Mouse (Mus musculus) forebrain, embryonic 14.5 days (tissue): Measurements from ENCODE around the gene Lrrc49. TPM values are rescaled to one million over a fixed set of nuclear protein-coding genes. Genes with fewer than 3 reads are reported as not detected.

Experiments
- ATAC-seq: fragments of 200-750 bp; cut with Nextera tagmentation; 2 replicates; pipeline ENCODE4 v1.8.0; 2017; ENCODE audit warnings: mild to moderate bottlenecking, moderate library complexity
- DNase-seq: peaks from one replicate; pipeline ENCODE4 v3.0.0-alpha.2; 2015; ENCODE audit warnings: low spot score
- H3K27ac ChIP-seq: fragments of 300-500 bp; sonication (generic); 2 replicates; pipeline ENCODE4 v1.5.1; 2014; ENCODE audit warnings: low read depth, mild to moderate bottlenecking, control low read depth, low read length, moderate library complexity
- H3K27me3 ChIP-seq: fragments of 300-500 bp; sonication (generic); replicated peaks from 2 replicates; pipeline ENCODE4 v1.6.1; 2014; ENCODE audit warnings: low read length, control low read depth, mixed read lengths; ENCODE audit not compliant: control insufficient read depth, insufficient read depth
- H3K36me3 ChIP-seq: fragments of 300-500 bp; sonication (generic); 2 replicates; pipeline ENCODE4 v1.6.1; 2014; ENCODE audit warnings: low read length, control low read depth; ENCODE audit not compliant: control insufficient read depth, insufficient read depth
- H3K4me1 ChIP-seq: fragments of 300-500 bp; sonication (generic); 2 replicates; pipeline ENCODE4 v1.6.1; 2014; ENCODE audit warnings: antibody characterized with exemption, low read length, control low read depth; ENCODE audit not compliant: control insufficient read depth, insufficient read depth
- H3K4me2 ChIP-seq: fragments of 300-500 bp; sonication (generic); 2 replicates; pipeline ENCODE4 v1.6.1; 2014; ENCODE audit warnings: mild to moderate bottlenecking, control low read depth, low read length
- H3K4me3 ChIP-seq: fragments of 300-500 bp; sonication (generic); 2 replicates; pipeline ENCODE4 v1.5.1; 2014; ENCODE audit warnings: low read depth, low read length, control low read depth
- H3K9ac ChIP-seq: fragments of 300-500 bp; sonication (generic); 2 replicates; pipeline ENCODE4 v1.6.1; 2014; ENCODE audit warnings: mild to moderate bottlenecking, low read length, control low read depth, moderate library complexity
- H3K9me3 ChIP-seq: fragments of 300-500 bp; sonication (generic); replicated peaks from 2 replicates; pipeline ENCODE4 v1.6.1; 2016; ENCODE audit warnings: low read length, control low read depth, mixed read lengths; ENCODE audit not compliant: control insufficient read depth
- WGBS: fragments of 180-500 bp; shearing (Covaris S2); extraction: QIAGEN DNeasy Blood & Tissue Kit; methylation state at CpG from one replicate; pipeline ENCODE4 v1.1.7; 2014; 5-methylcytosine and 5-hydroxymethylcytosine counted together
- polyA plus RNA-seq: library from polyadenylated mRNA; unstranded; fragments of >200 nt; fragmentation: Nextera tagmentation; extraction: Ambion mirVana; gene quantifications from 2 replicates; pipeline ENCODE4 v1.2.1, GENCODE M21; 2014

The Lrrc49 gene
- polyA plus RNA-seq, 1 experiment from 2014 or later = 72.3 TPM

- ATAC-seq (no peak), DNase-seq (peak; percentile 33)
- Histone ChIP-seq H3K27me3 (no peaks in the 10 kb centered on the region), H3K4me1 (peaks cover 20% of the 10 kb centered on the region), H3K4me3 (no peak overlapping the region), H3K9me3 (no peaks in the 10 kb centered on the region), H3K27ac (peak overlapping the region; percentile 28; the same call in 1 of the 2 replicates), H3K4me2 (no peak overlapping the region), H3K36me3 (0 out of 2 replicates have a peak, but pooled peaks cover under 1% of the 10 kb centered on the region), H3K9ac (0 out of 2 replicates have a peak overlapping the region, but pooled peaks have one; percentile 2)
- WGBS = 60% methylated on average over 1 of the region's 2 CpGs
Measured at GRCm38 (mm10) chr9:60625895-60626294, 62.1 kb downstream of the Lrrc49 start.

GRCm38 (mm10) chr9:60616946-60617345, 71.0 kb downstream of the Lrrc49 start:
- Histone ChIP-seq H3K9ac (no peak overlapping the region), H3K4me1 (no peaks in the 10 kb centered on the region), H3K4me3 (no peak overlapping the region), H3K27ac (no peak overlapping the region), H3K9me3 (no peaks in the 10 kb centered on the region), H3K4me2 (no peak overlapping the region), H3K36me3 (peaks cover 39% of the 10 kb centered on the region), H3K27me3 (no peaks in the 10 kb centered on the region)
- 73% methylated on average over 9 of the region's 9 CpGs for WGBS
- ATAC-seq (no peak), DNase-seq (peak; percentile 42)

- Histone ChIP-seq H3K36me3 (peaks cover 45% of the 10 kb centered on the region), H3K4me3 (no peak overlapping the region), H3K4me2 (no peak overlapping the region), H3K4me1 (no peaks in the 10 kb centered on the region), H3K9ac (no peak overlapping the region), H3K27me3 (no peaks in the 10 kb centered on the region), H3K27ac (no peak overlapping the region), H3K9me3 (no peaks in the 10 kb centered on the region)
- no peak for ATAC-seq
- DNase-seq = no peak
- 77% methylated on average over 7 of the region's 7 CpGs for WGBS
Measured at GRCm38 (mm10) chr9:60616359-60616758, 71.6 kb downstream of the Lrrc49 start.

- H3K4me2 ChIP-seq = no peak overlapping the region
- no peaks in the 10 kb centered on the region for H3K4me1 ChIP-seq
- ATAC-seq = no peak
- DNase-seq = no peak
- no peak overlapping the region for H3K27ac ChIP-seq
- no peak overlapping the region for H3K9ac ChIP-seq
- whole genome bisulfite sequencing = 96% methylated on average over 2 of the region's 2 CpGs
- H3K4me3 ChIP-seq = no peak overlapping the region
- H3K27me3 ChIP-seq = no peaks in the 10 kb centered on the region
- H3K36me3 ChIP-seq = peaks cover 50% of the 10 kb centered on the region
- no peaks in the 10 kb centered on the region for H3K9me3 ChIP-seq
Measured at GRCm38 (mm10) chr9:60612260-60612659, 75.7 kb downstream of the Lrrc49 start.

- no peak overlapping the region for H3K4me3 ChIP-seq
- no peak for ATAC-seq
- H3K36me3 ChIP-seq = peaks cover 50% of the 10 kb centered on the region
- H3K9ac ChIP-seq = no peak overlapping the region
- H3K9me3 ChIP-seq = no peaks in the 10 kb centered on the region
- H3K4me1 ChIP-seq = no peaks in the 10 kb centered on the region
- no peak for DNase-seq
- H3K27ac ChIP-seq = no peak overlapping the region
- WGBS = 82% methylated on average over 13 of the region's 13 CpGs
- no peaks in the 10 kb centered on the region for H3K27me3 ChIP-seq
- H3K4me2 ChIP-seq = no peak overlapping the region
Measured at GRCm38 (mm10) chr9:60610194-60610593, 77.8 kb downstream of the Lrrc49 start.

GRCm38 (mm10) chr9:60608857-60609256, 79.1 kb downstream of the Lrrc49 start:
- no peak overlapping the region for H3K4me3 ChIP-seq
- H3K36me3 ChIP-seq = peaks cover 46% of the 10 kb centered on the region
- no peaks in the 10 kb centered on the region for H3K27me3 ChIP-seq
- H3K9me3 ChIP-seq = no peaks in the 10 kb centered on the region
- DNase-seq = no peak
- H3K4me1 ChIP-seq = no peaks in the 10 kb centered on the region
- no peak overlapping the region for H3K4me2 ChIP-seq
- no peak overlapping the region for H3K27ac ChIP-seq
- no peak overlapping the region for H3K9ac ChIP-seq
- no peak for ATAC-seq
- 94% methylated on average over 9 of the region's 9 CpGs for WGBS

GRCm38 (mm10) chr9:60608086-60608485, 79.9 kb downstream of the Lrrc49 start:
- Histone ChIP-seq H3K4me3 (no peak overlapping the region), H3K27ac (no peak overlapping the region), H3K36me3 (peaks cover 42% of the 10 kb centered on the region), H3K4me1 (no peaks in the 10 kb centered on the region), H3K27me3 (no peaks in the 10 kb centered on the region), H3K9ac (no peak overlapping the region), H3K9me3 (no peaks in the 10 kb centered on the region), H3K4me2 (no peak overlapping the region)
- DNase-seq (no peak), ATAC-seq (no peak)
- 80% methylated on average over 3 of the region's 3 CpGs for WGBS

- DNase-seq = no peak
- Histone ChIP-seq H3K27ac (no peak overlapping the region), H3K9me3 (no peaks in the 10 kb centered on the region), H3K4me3 (no peak overlapping the region), H3K4me2 (no peak overlapping the region), H3K27me3 (no peaks in the 10 kb centered on the region), H3K9ac (no peak overlapping the region), H3K36me3 (peaks cover 49% of the 10 kb centered on the region), H3K4me1 (no peaks in the 10 kb centered on the region)
- no peak for ATAC-seq
- WGBS = 74% methylated on average over 2 of the region's 2 CpGs
Measured at GRCm38 (mm10) chr9:60604971-60605370, 83.0 kb downstream of the Lrrc49 start.

GRCm38 (mm10) chr9:60601936-60602335, 86.0 kb downstream of the Lrrc49 start:
- Histone ChIP-seq H3K36me3 (peaks cover 54% of the 10 kb centered on the region), H3K9me3 (no peaks in the 10 kb centered on the region), H3K4me1 (no peaks in the 10 kb centered on the region), H3K4me2 (no peak overlapping the region), H3K27ac (no peak overlapping the region), H3K27me3 (no peaks in the 10 kb centered on the region), H3K9ac (no peak overlapping the region), H3K4me3 (no peak overlapping the region)
- WGBS = 91% methylated on average over 10 of the region's 10 CpGs
- ATAC-seq (no peak), DNase-seq (no peak)
